In the genomic region with DNA sequence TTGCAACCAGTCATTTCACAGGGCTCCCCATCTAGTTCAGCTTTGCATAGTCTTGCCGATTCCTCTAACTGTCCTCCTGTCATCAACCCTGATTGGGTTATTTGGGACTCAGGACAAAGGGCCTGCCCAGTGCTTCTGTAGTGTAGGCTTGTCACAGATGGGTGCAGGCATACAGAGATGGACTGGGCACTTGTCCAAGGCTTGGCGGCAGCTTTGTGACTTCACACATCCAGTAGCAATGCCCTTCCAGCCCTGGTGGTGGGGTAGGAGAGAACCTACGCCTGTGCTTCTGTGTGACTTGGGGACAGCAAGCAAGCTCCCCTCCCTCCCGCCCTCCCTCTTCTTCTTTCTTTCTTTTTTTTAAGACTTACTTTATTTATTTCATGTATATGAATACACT, we compare ENCODE assay signal across 8 mouse cellular contexts. TPM values are rescaled to one million over a fixed set of nuclear protein-coding genes. Genes with fewer than 3 reads are reported as not detected.
A peak's percentile ranks its signal among the peaks of the same experiment; 100 is the strongest.
DNase-seq lines count a peak whose midpoint lies in the region; ATAC-seq and TF ChIP-seq lines count a peak whose summit lies in the region.

No protein-coding gene starts in this region.

- H3K9me3 ChIP-seq in liver, embryonic 12.5 days (replicated peaks) = no peaks in the 10 kb centered on the region

- 79% methylated on average over 4 of the region's 4 CpGs for WGBS in liver, adult 2 months
- WGBS in liver, embryonic 12.5 days (ENCODE audit: insufficient replicate concordance) = 79% methylated on average over 4 of the region's 4 CpGs

- no peak for ATAC-seq in liver, embryonic 12.5 days
- no peak for ATAC-seq in CD4-positive, CD25-positive, alpha-beta regulatory T cell, adult 4 months

- no peak for TF ChIP-seq CTCF in liver, adult 2 months (IDR thresholded peaks at IDR 0.05; ENCODE audit: low read depth, low read length)

- H3K4me1 ChIP-seq in liver, adult 2 months (ENCODE audit: control insufficient read depth, insufficient read depth, low read length) = no peaks in the 10 kb centered on the region
- H3K4me1 ChIP-seq in liver, embryonic 12.5 days = no peaks in the 10 kb centered on the region

- no peak overlapping the region for H3K4me2 ChIP-seq in liver, embryonic 12.5 days

- no peak overlapping the region for H3K4me3 ChIP-seq in liver, adult 2 months (ENCODE audit: insufficient read depth, low read depth, low read length)
- no peak overlapping the region for H3K4me3 ChIP-seq in liver, embryonic 12.5 days

- no peak overlapping the region for H3K27ac ChIP-seq in liver, adult 2 months (replicated peaks; ENCODE audit: insufficient read depth, low read depth, low read length)
- no peak overlapping the region for H3K27ac ChIP-seq in liver, embryonic 12.5 days

- no peaks in the 10 kb centered on the region for H3K27me3 ChIP-seq in liver, adult 2 months (ENCODE audit: control insufficient read depth, insufficient read depth, low read length)
- H3K27me3 ChIP-seq in liver, embryonic 12.5 days (replicated peaks) = no peaks in the 10 kb centered on the region

- DNase-seq in liver, adult 2 months (ENCODE audit: extremely low read depth, low read depth, low spot score) = peak; percentile 12
- peak; percentile 59 to 72 for DNase-seq in adrenal gland, postnatal 36 days
- DNase-seq in kidney, postnatal 10 days = peak; percentile 56
- peak; percentile 34 for DNase-seq in lung, postnatal 25 days (ENCODE audit: low spot score)
- DNase-seq in thymus, postnatal 10 days (ENCODE audit: low spot score in 2 of 2) = no peak
- no peak for DNase-seq in urinary bladder, postnatal 25 days (ENCODE audit: low spot score)

- no peaks in the 10 kb centered on the region; the same call in 1 of the 2 replicates for H3K79me2 ChIP-seq in liver, adult 2 months (ENCODE audit: control insufficient read depth, insufficient read depth, low read length)

- no peak for TF ChIP-seq POLR2A in liver, adult 2 months (IDR thresholded peaks at IDR 0.05; ENCODE audit: extremely low read depth, insufficient read depth, low read length)

- peaks cover 11% of the 10 kb centered on the region for H3K36me3 ChIP-seq in liver, adult 2 months (ENCODE audit: control insufficient read depth, insufficient read depth, low read length)
- peaks cover 53% of the 10 kb centered on the region for H3K36me3 ChIP-seq in liver, embryonic 12.5 days

- H3K9ac ChIP-seq in liver, adult 2 months (ENCODE audit: low read depth, low read length) = no peak overlapping the region
- H3K9ac ChIP-seq in liver, embryonic 12.5 days = no peak overlapping the region

RNA-seq across cellular contexts. Expression of gene Phf20, which starts 39.6 kb away (rescaled TPM):
- 5.6 and 6.2 TPM in 2 replicates for total RNA-seq in liver, adult 2 months (2014; rRNA removed)
- 2.9 and 3.1 TPM in 2 replicates for polyA plus RNA-seq in liver, adult 2 months (2012; rRNA removed)
- 22.1 and 26.2 TPM in 2 replicates for polyA plus RNA-seq in liver, embryonic 12.5 days (2016; fragmentation: Nextera tagmentation; extraction: Ambion mirVana)
- 10 to 100 TPM; 31.8 to 45.5 TPM for total RNA-seq in adrenal gland, postnatal 36 days (2021)
- polyA plus RNA-seq in CD4-positive, CD25-positive, alpha-beta regulatory T cell, adult 4 months (2017; shearing (Covaris generic)) = 10 to 100 TPM; 70.0 to 87.9 TPM

RNA-seq across cellular contexts. Expression of gene Rbm39, which starts 55.8 kb away (rescaled TPM):
- total RNA-seq in liver, adult 2 months (2014; rRNA removed) = 188 and 219 TPM in 2 replicates
- 19.9 and 22.7 TPM in 2 replicates for polyA plus RNA-seq in liver, adult 2 months (2012; rRNA removed)
- 328 and 329 TPM in 2 replicates for polyA plus RNA-seq in liver, embryonic 12.5 days (2016; fragmentation: Nextera tagmentation; extraction: Ambion mirVana)
- 100 to 1,000 TPM; 334 to 392 TPM for total RNA-seq in adrenal gland, postnatal 36 days (2021)
- polyA plus RNA-seq in CD4-positive, CD25-positive, alpha-beta regulatory T cell, adult 4 months (2017; shearing (Covaris generic)) = 100 to 1,000 TPM; 592 to 714 TPM

Comparison
In these comparisons a context has a peak if more than half of its experiments do, and no peak if none do; other contexts are left out.
1. RNA of gene Rbm39, which starts 55.8 kb away (polyA plus RNA-seq): 592 to 714 TPM in CD4-positive, CD25-positive, alpha-beta regulatory T cell, adult 4 months and 328 to 329 TPM in liver, embryonic 12.5 days; 19.9 to 22.7 TPM in liver, adult 2 months; every median in the first group is over 10 times any median in the second.
2. DNase-seq: peak in liver, adult 2 months (single experiment), adrenal gland, postnatal 36 days (2 of 2), kidney, postnatal 10 days (single experiment) and lung, postnatal 25 days (single experiment); none in thymus, postnatal 10 days (0 of 2) and urinary bladder, postnatal 25 days (single experiment).